Mouse (Mus musculus) MEL (cell line): Measurements from ENCODE around the gene Bcas3. TPM values are rescaled to one million over a fixed set of nuclear protein-coding genes. Genes with fewer than 3 reads are reported as not detected.

ENCODE experiments used
- DNase-seq: peaks from one replicate; pipeline ENCODE4 v3.0.0; 2011; ENCODE audit warnings: low read depth, low spot score
- H3K27ac ChIP-seq: 2 replicates; pipeline ENCODE4 v1.5.1; 2012; ENCODE audit warnings: low read depth, mild to moderate bottlenecking, control low read depth, low read length, moderate library complexity; ENCODE audit not compliant: control insufficient read depth
- H3K27me3 ChIP-seq, 2 experiments: fragments of 150-350 bp in 1 of 2; sonication (generic) in 1 of 2; 2 replicates each; pipeline ENCODE4 v1.6.1; 2012; ENCODE audit warnings: low read length in 2 of 2, mild to moderate bottlenecking in 2 of 2, improper control_type of control experiment in 1 of 2, moderate library complexity in 1 of 2; ENCODE audit not compliant: insufficient read depth in 2 of 2, control insufficient read depth in 1 of 2
- H3K36me3 ChIP-seq, 2 experiments: 2 replicates each; pipeline ENCODE4 v1.6.1; 2012 to 2014; ENCODE audit warnings: low read length in 2 of 2, improper control_type of control experiment in 1 of 2, inconsistent platforms in 1 of 2, mild to moderate bottlenecking in 1 of 2; ENCODE audit not compliant: insufficient read depth in 2 of 2, control insufficient read depth in 1 of 2
- H3K4me1 ChIP-seq, 2 experiments: fragments of 150-350 bp in 1 of 2; sonication (generic) in 1 of 2; 2 replicates each; pipeline ENCODE4 v1.6.1; 2012; ENCODE audit warnings: low read length in 2 of 2, improper control_type of control experiment in 1 of 2, mild to moderate bottlenecking in 1 of 2; ENCODE audit not compliant: insufficient read depth in 2 of 2, control insufficient read depth in 1 of 2
- H3K4me3 ChIP-seq, 2 experiments: fragments of 150-350 bp in 1 of 2; sonication (generic) in 1 of 2; 2 replicates each; pipeline ENCODE4 v1.5.1; 2012; ENCODE audit warnings: low read depth in 2 of 2, low read length in 2 of 2, mild to moderate bottlenecking in 2 of 2, moderate library complexity in 2 of 2, control low read depth in 1 of 2, improper control_type of control experiment in 1 of 2; ENCODE audit not compliant: control insufficient read depth in 1 of 2, insufficient read depth in 1 of 2
- H3K79me2 ChIP-seq: 2 replicates; pipeline ENCODE4 v1.6.1; 2012; ENCODE audit warnings: mild to moderate bottlenecking, low read length, moderate library complexity; ENCODE audit not compliant: control insufficient read depth, poor library complexity, insufficient read depth
- H3K9ac ChIP-seq: 2 replicates; pipeline ENCODE4 v1.6.1; 2012; ENCODE audit warnings: low read depth, mild to moderate bottlenecking, control low read depth, low read length, moderate library complexity; ENCODE audit not compliant: control insufficient read depth, poor library complexity, severe bottlenecking
- H3K9me3 ChIP-seq: fragments of 150-350 bp; sonication (generic); replicated peaks from 2 replicates; pipeline ENCODE4 v1.6.1; 2012; ENCODE audit warnings: mild to moderate bottlenecking, low read length, improper control_type of control experiment, moderate library complexity; ENCODE audit not compliant: insufficient read depth
- BHLHE40 ChIP-seq: IDR thresholded peaks from 2 replicates; pipeline ENCODE4 v1.6.1; 2012; ENCODE audit warnings: low read depth, mild to moderate bottlenecking, inconsistent platforms, low read length, improper control_type of control experiment, borderline replicate concordance
- CHD1 ChIP-seq: IDR thresholded peaks from 2 replicates; pipeline ENCODE4 v1.6.1; 2012; ENCODE audit warnings: low read depth, mild to moderate bottlenecking, inconsistent platforms, low read length, improper control_type of control experiment
- EP300 ChIP-seq, 2 experiments: IDR thresholded peaks; 2 replicates each; pipeline ENCODE4 v1.6.1; 2011; ENCODE audit warnings: improper control_type of control experiment in 2 of 2, low read length in 2 of 2, low read depth in 1 of 2, mild to moderate bottlenecking in 1 of 2
- ETS1 ChIP-seq: IDR thresholded peaks from 2 replicates; pipeline ENCODE4 v1.6.1; 2012; ENCODE audit warnings: low read depth, mild to moderate bottlenecking, inconsistent platforms, low read length, improper control_type of control experiment, moderate library complexity
- GABPA ChIP-seq: IDR thresholded peaks from 2 replicates; pipeline ENCODE4 v1.6.1; 2012; ENCODE audit warnings: low read depth, mild to moderate bottlenecking, inconsistent platforms, low read length, improper control_type of control experiment, moderate library complexity
- HCFC1 ChIP-seq: IDR thresholded peaks from 2 replicates; pipeline ENCODE4 v1.6.1; 2012; ENCODE audit warnings: low read depth, mild to moderate bottlenecking, inconsistent platforms, low read length, improper control_type of control experiment, moderate library complexity
- JUND ChIP-seq: IDR thresholded peaks from 2 replicates; pipeline ENCODE4 v1.6.1; 2011; ENCODE audit warnings: low read depth, mild to moderate bottlenecking, improper control_type of control experiment, low read length
- MAFK ChIP-seq: IDR thresholded peaks from 2 replicates; pipeline ENCODE4 v1.6.1; 2011; ENCODE audit warnings: low read depth, mild to moderate bottlenecking, low read length, improper control_type of control experiment, borderline replicate concordance
- MAZ ChIP-seq: IDR thresholded peaks from 2 replicates; pipeline ENCODE4 v1.6.1; 2012; ENCODE audit warnings: low read depth, mild to moderate bottlenecking, inconsistent platforms, low read length, improper control_type of control experiment
- MEF2A ChIP-seq: IDR thresholded peaks from 2 replicates; pipeline ENCODE4 v1.6.1; 2014; ENCODE audit warnings: low read depth, mild to moderate bottlenecking, inconsistent platforms, low read length, improper control_type of control experiment; ENCODE audit not compliant: poor library complexity, insufficient replicate concordance, severe bottlenecking; ENCODE audit errors: extremely low read depth
- MXI1 ChIP-seq: IDR thresholded peaks from 2 replicates; pipeline ENCODE4 v1.6.1; 2011; ENCODE audit warnings: mild to moderate bottlenecking, low read depth, low read length, improper control_type of control experiment
- MYB ChIP-seq: IDR thresholded peaks from 2 replicates; pipeline ENCODE4 v1.6.1; 2011; ENCODE audit warnings: mild to moderate bottlenecking, low read depth, low read length, improper control_type of control experiment
- NELFE ChIP-seq: IDR thresholded peaks from 2 replicates; pipeline ENCODE4 v1.6.1; 2011; ENCODE audit warnings: low read depth, low read length, improper control_type of control experiment
- NRF1 ChIP-seq: IDR thresholded peaks from 2 replicates; pipeline ENCODE4 v1.6.1; 2014; ENCODE audit warnings: low read depth, mild to moderate bottlenecking, inconsistent platforms, low read length, improper control_type of control experiment, moderate library complexity; ENCODE audit not compliant: poor library complexity, insufficient read depth, severe bottlenecking
- POLR2A ChIP-seq, 2 experiments: IDR thresholded peaks; 2 replicates each; pipeline ENCODE4 v1.6.1; 2011 to 2012; ENCODE audit warnings: low read length in 2 of 2, mild to moderate bottlenecking in 2 of 2, control low read depth in 1 of 2, improper control_type of control experiment in 1 of 2, low read depth in 1 of 2, moderate library complexity in 1 of 2; ENCODE audit not compliant: control insufficient read depth in 1 of 2, insufficient read depth in 1 of 2, poor library complexity in 1 of 2
- POLR2AphosphoS2 ChIP-seq: IDR thresholded peaks from 2 replicates; pipeline ENCODE4 v1.6.1; 2011; ENCODE audit warnings: low read length, improper control_type of control experiment
- POLR2AphosphoS5 ChIP-seq: IDR thresholded peaks from 2 replicates; pipeline ENCODE4 v1.6.1; 2012; ENCODE audit warnings: low read depth, borderline replicate concordance, mild to moderate bottlenecking, inconsistent platforms, low read length, moderate library complexity, mixed read lengths
- RAD21 ChIP-seq: IDR thresholded peaks from 2 replicates; pipeline ENCODE4 v1.6.1; 2011; ENCODE audit warnings: mild to moderate bottlenecking, low read depth, low read length, improper control_type of control experiment
- RCOR1 ChIP-seq: IDR thresholded peaks from 2 replicates; pipeline ENCODE4 v1.6.1; 2012; ENCODE audit warnings: low read depth, mild to moderate bottlenecking, inconsistent platforms, low read length, improper control_type of control experiment
- SIN3A ChIP-seq: IDR thresholded peaks from 2 replicates; pipeline ENCODE4 v1.6.1; 2012; ENCODE audit warnings: low read length, improper control_type of control experiment, inconsistent platforms
- SMC3 ChIP-seq: IDR thresholded peaks from 2 replicates; pipeline ENCODE4 v1.6.1; 2011; ENCODE audit warnings: low read depth, low read length, improper control_type of control experiment
- TAL1 ChIP-seq: IDR thresholded peaks from 2 replicates; pipeline ENCODE4 v1.6.1; 2012; ENCODE audit warnings: mild to moderate bottlenecking, inconsistent platforms, low read length, moderate library complexity, mixed read lengths
- TBP ChIP-seq: IDR thresholded peaks from 2 replicates; pipeline ENCODE4 v1.8.0; 2011; ENCODE audit warnings: low read depth, low read length, improper control_type of control experiment
- USF1 ChIP-seq: IDR thresholded peaks from 2 replicates; pipeline ENCODE4 v1.6.1; 2014; ENCODE audit warnings: low read depth, mild to moderate bottlenecking, inconsistent platforms, low read length, improper control_type of control experiment, moderate library complexity
- USF2 ChIP-seq, 2 experiments: IDR thresholded peaks; 2 replicates each; pipeline ENCODE4 v1.6.1; 2011 to 2012; ENCODE audit warnings: improper control_type of control experiment in 2 of 2, low read length in 2 of 2, borderline replicate concordance in 1 of 2, inconsistent platforms in 1 of 2, low read depth in 1 of 2, mild to moderate bottlenecking in 1 of 2; ENCODE audit not compliant: insufficient read depth in 1 of 2
- ZC3H11A ChIP-seq: IDR thresholded peaks from 2 replicates; pipeline ENCODE4 v1.6.1; 2012; ENCODE audit warnings: low read depth, mild to moderate bottlenecking, inconsistent platforms, low read length, improper control_type of control experiment
- ZNF384 ChIP-seq: IDR thresholded peaks from 2 replicates; pipeline ENCODE4 v1.6.1; 2012; ENCODE audit warnings: low read depth, mild to moderate bottlenecking, inconsistent platforms, low read length, improper control_type of control experiment
- polyA plus RNA-seq, 2 experiments: library from polyadenylated mRNA; stranded (reverse) in 1 of 2; unstranded in 1 of 2; fragments of >175 nt in 1 of 2; fragments of >200 nt in 1 of 2; gene quantifications; 2 replicates each; pipeline versions ENCODE4 v1.2.1 to v1.2.4; 2012; ENCODE audit warnings: low replicate concordance in 2 of 2, low read depth in 1 of 2; ENCODE audit not compliant: insufficient read length in 2 of 2, insufficient read depth in 1 of 2, missing spikeins in 1 of 2
- total RNA-seq: library from RNA; depleted of rRNA; stranded (reverse); fragments of 300-350 nt; gene quantifications from 2 replicates; pipeline ENCODE4 v1.2.3, GENCODE M21; 2012

The Bcas3 gene
- total and polyA plus RNA-seq, 3 experiments = 8.6 to 14.7 TPM; not detected in 1

GRCm38 (mm10) chr11:85392179-85392863 lies 39.4 kb downstream of the Bcas3 start:
- no peaks in the 10 kb centered on the region for H3K36me3 ChIP-seq
- H3K27me3 ChIP-seq = no peaks in the 10 kb centered on the region
- H3K9ac ChIP-seq = no peak overlapping the region
- no peaks in the 10 kb centered on the region for H3K79me2 ChIP-seq
- no peak overlapping the region for H3K4me3 ChIP-seq
- no peaks in the 10 kb centered on the region for H3K4me1 ChIP-seq
- TF ChIP-seq TBP (no peak), POLR2AphosphoS2 (no peak), POLR2A (IDR thresholded peaks at IDR 0.05; ENCODE audit: control insufficient read depth in 1 of 2, insufficient read depth in 1 of 2, low read depth in 1 of 2, low read length in 2 of 2, poor library complexity in 1 of 2) (no peak), ZNF384 (no peak), ZC3H11A (no peak), USF2 (IDR thresholded peaks at IDR 0.05; ENCODE audit: borderline replicate concordance in 1 of 2, insufficient read depth in 1 of 2, low read depth in 1 of 2, low read length in 2 of 2) (no peak), MAFK (no peak), RCOR1 (no peak), EP300 (IDR thresholded peaks at IDR 0.05; ENCODE audit: low read depth in 1 of 2, low read length in 2 of 2) (no peak), GABPA (no peak), TAL1 (no peak), MEF2A (no peak), BHLHE40 (no peak)
- H3K9me3 ChIP-seq = no peaks in the 10 kb centered on the region
- no peak for DNase-seq
- no peak overlapping the region for H3K27ac ChIP-seq

GRCm38 (mm10) chr11:85392864-85393220 lies 39.9 kb downstream of the Bcas3 start:
- H3K79me2 ChIP-seq = no peaks in the 10 kb centered on the region
- H3K27ac ChIP-seq = no peak overlapping the region
- no peak overlapping the region for H3K9ac ChIP-seq
- H3K9me3 ChIP-seq = no peaks in the 10 kb centered on the region
- TF ChIP-seq MXI1 (no peak), RAD21 (no peak), HCFC1 (no peak), CHD1 (no peak), POLR2AphosphoS2 (no peak), SIN3A (no peak), MAZ (no peak), POLR2A (IDR thresholded peaks at IDR 0.05; ENCODE audit: control insufficient read depth in 1 of 2, insufficient read depth in 1 of 2, low read depth in 1 of 2, low read length in 2 of 2, poor library complexity in 1 of 2) (no peak), USF1 (no peak), MYB (no peak), POLR2AphosphoS5 (no peak), NRF1 (no peak), GABPA (no peak), NELFE (no peak), JUND (no peak), ETS1 (no peak), SMC3 (no peak)
- TF ChIP-seq, all 39 proteins: peak for 0
- no peak for DNase-seq
- no peaks in the 10 kb centered on the region for H3K4me1 ChIP-seq
- H3K36me3 ChIP-seq = no peaks in the 10 kb centered on the region
- no peaks in the 10 kb centered on the region for H3K27me3 ChIP-seq
- H3K4me3 ChIP-seq = no peak overlapping the region
